Mouse (Mus musculus) left cerebral cortex, adult 2 months (tissue): Measurements from ENCODE around the gene Rpl9-ps1. TPM values are rescaled to one million over a fixed set of nuclear protein-coding genes. Genes with fewer than 3 reads are reported as not detected.

Source experiments
- DNase-seq, 2 experiments: peaks; one replicate each; pipeline ENCODE4 v3.0.0; 2021 to 2022; ENCODE audit warnings: low spot score in 2 of 2, mixed read lengths in 1 of 2; ENCODE audit errors: extremely low spot score in 1 of 2
- H3K27ac ChIP-seq: fragments of 200-600 bp; 2 replicates; pipeline ENCODE4 v1.8.1; 2022
- H3K4me3 ChIP-seq: fragments of 200-600 bp; 2 replicates; pipeline ENCODE4 v1.8.1; 2022
- CTCF ChIP-seq: fragments of 200-600 bp; IDR thresholded peaks from 2 replicates; pipeline ENCODE4 v1.8.1; 2022; ENCODE audit warnings: antibody characterized with exemption, mild to moderate bottlenecking, moderate library complexity
- intact Hi-C: fragments of 180-260 bp; cut with DNase I; formaldehyde crosslinking; loops from one replicate; pipeline ENCODE4 v1.15.1; 2025
- long read RNA-seq, 2 experiments: library from polyadenylated mRNA; stranded (forward); transcript quantifications; one replicate each; pipeline ENCODE4 v2.0.0; 2021; ENCODE audit warnings: borderline mapping rate in 2 of 2
- total RNA-seq, 2 experiments: library from RNA; stranded (reverse); gene quantifications; 2 replicates each; pipeline ENCODE4 v1.2.3; 2021

Rpl9-ps1 gene
- not detected for total RNA-seq
- long read RNA-seq, experiment 1: 0 reads
- long read RNA-seq, experiment 2: 0 reads

GRCm38 (mm10) chr11:83645521-83645920 is at the start of gene Rpl9-ps1:
Gene Rpl9-ps1 (minus strand): TSS chr11:83645621.
- TF ChIP-seq CTCF: no peak
- no peak for DNase-seq
- Histone ChIP-seq H3K4me3 (no peak within 1 kb of the TSS), H3K27ac (no peak within 1 kb of the TSS)
- intact Hi-C loops: no loop called here

GRCm38 (mm10) chr11:83692008-83692407 is 46.6 kb upstream of the Rpl9-ps1 start:
- Histone ChIP-seq H3K27ac (no peak overlapping the region), H3K4me3 (no peak overlapping the region)
- TF ChIP-seq CTCF: no peak
- intact Hi-C loops: no loop called here
- no peak for DNase-seq

DNA sequence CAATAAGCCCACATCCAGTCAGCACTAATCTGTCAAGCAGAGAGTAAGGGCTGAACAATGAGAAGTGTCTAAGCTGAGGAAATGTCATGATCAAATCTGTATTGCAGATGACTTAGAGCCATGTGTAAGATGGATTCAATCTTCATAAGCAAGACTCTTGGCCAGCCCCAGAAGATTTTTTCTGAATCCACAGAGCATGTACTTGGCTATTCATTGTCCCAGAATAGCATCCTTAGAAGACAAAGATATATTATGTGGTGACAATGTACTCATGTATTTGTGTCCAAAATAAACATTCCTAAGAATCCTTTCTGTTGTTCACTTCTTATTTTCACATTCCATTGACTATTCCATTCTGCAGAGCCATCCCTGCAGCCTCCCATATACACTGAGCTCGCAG is 44.5 kb upstream of the Rpl9-ps1 start:
- H3K27ac ChIP-seq: no peak overlapping the region
- H3K4me3 ChIP-seq: no peak overlapping the region
- no peak for DNase-seq
- intact Hi-C loops: no loop called here
- TF ChIP-seq CTCF: no peak

- no peak for DNase-seq
- no peak for TF ChIP-seq CTCF
- Histone ChIP-seq H3K27ac (no peak overlapping the region), H3K4me3 (no peak overlapping the region)
- intact Hi-C loops: no loop called here
These were observed 30.2 kb upstream of the Rpl9-ps1 start for GRCm38 (mm10) chr11:83675665-83676064.

DNA sequence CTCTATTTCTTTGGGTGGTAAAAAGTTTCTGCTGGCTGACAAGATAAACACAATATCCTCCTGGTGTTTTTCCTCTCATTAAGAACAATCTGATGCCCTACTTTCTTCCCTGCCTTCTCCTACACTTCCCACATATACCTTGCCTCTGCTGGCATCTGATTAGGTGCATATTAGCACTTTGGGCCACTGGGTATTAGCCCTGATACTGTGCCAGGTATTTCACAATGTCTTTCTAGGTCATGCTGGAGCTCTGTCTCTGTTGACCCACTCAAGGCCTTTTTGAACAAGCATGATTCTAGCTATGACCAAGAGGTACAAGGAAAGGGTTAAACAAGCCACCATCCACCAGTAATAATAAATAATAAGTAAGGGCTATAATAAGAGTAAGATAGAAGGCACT is 26.3 kb upstream of the Rpl9-ps1 start:
- intact Hi-C loops: no loop called here
- no peak for DNase-seq
- no peak overlapping the region for H3K4me3 ChIP-seq
- H3K27ac ChIP-seq: no peak overlapping the region
- TF ChIP-seq CTCF: no peak

DNA sequence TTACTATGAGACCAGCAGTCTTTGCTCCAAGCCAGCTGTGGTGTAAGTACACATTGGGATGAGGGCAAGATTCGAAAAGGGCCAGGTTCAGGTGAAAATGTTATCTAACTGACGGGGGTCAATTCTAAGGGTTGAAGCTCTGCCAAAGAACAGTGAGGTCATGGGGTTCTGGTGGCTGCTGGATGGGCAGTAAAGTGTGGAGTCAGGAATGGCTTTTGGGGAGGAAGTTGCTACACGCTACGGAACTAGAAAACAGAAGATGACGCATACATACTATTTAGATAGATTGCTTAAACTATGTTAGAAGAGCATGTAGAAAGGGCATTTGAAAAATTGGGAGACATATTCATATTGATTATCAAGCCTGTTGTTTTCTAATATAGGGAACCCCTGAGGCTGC is 18.1 kb upstream of the Rpl9-ps1 start:
- no peak for TF ChIP-seq CTCF
- Histone ChIP-seq H3K27ac (no peak overlapping the region), H3K4me3 (no peak overlapping the region)
- DNase-seq: no peak
- intact Hi-C loops: no loop called here

- Histone ChIP-seq H3K4me3 (no peak within 1 kb of the TSS), H3K27ac (no peak within 1 kb of the TSS)
- TF ChIP-seq CTCF: no peak
- DNase-seq: no peak
- intact Hi-C loops: no loop called here
These were observed 16.8 kb upstream of the Rpl9-ps1 start, which contains the start of gene Ccl4 for GRCm38 (mm10) chr11:83662204-83662603. Gene Ccl4 (plus strand): TSS chr11:83662584.

DNA sequence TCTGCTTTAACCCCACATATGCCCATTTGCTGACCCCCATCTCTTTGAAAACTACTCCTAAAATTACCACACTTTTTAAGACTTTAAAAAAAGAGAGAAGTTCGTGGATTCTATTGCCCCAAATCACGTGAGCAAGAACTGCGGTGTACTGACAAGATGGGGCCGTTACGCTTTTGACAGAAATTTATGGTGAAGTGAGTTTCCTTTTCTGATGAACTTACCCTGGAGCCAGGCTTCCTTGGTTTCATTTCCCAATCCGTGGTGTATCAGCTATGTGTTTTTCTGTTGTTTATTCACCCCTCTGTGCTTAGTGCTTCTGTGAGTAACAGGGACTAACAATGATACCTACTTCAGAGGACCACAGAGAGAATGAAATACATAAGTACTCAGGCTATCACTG is 13.4 kb upstream of the Rpl9-ps1 start:
- intact Hi-C loops: no loop called here
- no peak for DNase-seq
- Histone ChIP-seq H3K27ac (no peak overlapping the region), H3K4me3 (no peak overlapping the region)
- no peak for TF ChIP-seq CTCF

GRCm38 (mm10) chr11:83657508-83657907 is 12.1 kb upstream of the Rpl9-ps1 start:
- DNase-seq: no peak
- intact Hi-C loops: no loop called here
- Histone ChIP-seq H3K4me3 (no peak overlapping the region), H3K27ac (no peak overlapping the region)
- TF ChIP-seq CTCF: no peak

- no peak for TF ChIP-seq CTCF
- Histone ChIP-seq H3K27ac (no peak overlapping the region), H3K4me3 (no peak overlapping the region)
- intact Hi-C loops: no loop called here
- DNase-seq: no peak
These were observed 9.2 kb upstream of the Rpl9-ps1 start for GRCm38 (mm10) chr11:83654606-83655005.

DNA sequence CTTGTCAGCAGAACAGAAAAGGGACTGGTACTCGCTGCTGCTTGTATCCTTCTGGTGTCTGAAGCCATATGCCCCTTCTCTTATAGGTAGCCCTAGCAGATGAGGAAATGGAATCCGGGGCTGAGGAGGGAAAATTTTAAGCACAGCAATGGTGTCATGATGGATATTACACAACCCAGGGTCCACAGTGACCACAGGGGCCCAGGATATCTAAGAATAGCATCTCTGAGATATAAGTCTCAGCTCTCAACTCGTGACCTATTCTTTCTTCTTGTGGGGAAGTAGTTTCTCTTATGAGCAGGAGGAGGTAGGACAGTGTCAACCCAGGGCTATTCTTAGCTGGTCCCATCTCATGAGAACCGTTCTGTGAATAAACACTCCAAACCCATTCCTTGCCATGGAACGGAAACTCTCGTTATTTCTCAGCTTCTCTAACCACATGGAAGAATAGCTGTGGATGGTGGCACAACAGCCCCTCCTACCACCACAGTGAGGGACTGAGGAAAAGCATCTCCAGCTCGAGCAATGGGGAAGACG is 4.0 kb upstream of the Rpl9-ps1 start, which contains the start of gene Ccl3:
Gene Ccl3 (minus strand): TSS at position 51 of the 537 bp plus-strand sequence.
- Histone ChIP-seq H3K27ac (no peak within 1 kb of the TSS), H3K4me3 (no peak within 1 kb of the TSS)
- no peak for DNase-seq
- intact Hi-C loops: no loop called here
- TF ChIP-seq CTCF: no peak

DNA sequence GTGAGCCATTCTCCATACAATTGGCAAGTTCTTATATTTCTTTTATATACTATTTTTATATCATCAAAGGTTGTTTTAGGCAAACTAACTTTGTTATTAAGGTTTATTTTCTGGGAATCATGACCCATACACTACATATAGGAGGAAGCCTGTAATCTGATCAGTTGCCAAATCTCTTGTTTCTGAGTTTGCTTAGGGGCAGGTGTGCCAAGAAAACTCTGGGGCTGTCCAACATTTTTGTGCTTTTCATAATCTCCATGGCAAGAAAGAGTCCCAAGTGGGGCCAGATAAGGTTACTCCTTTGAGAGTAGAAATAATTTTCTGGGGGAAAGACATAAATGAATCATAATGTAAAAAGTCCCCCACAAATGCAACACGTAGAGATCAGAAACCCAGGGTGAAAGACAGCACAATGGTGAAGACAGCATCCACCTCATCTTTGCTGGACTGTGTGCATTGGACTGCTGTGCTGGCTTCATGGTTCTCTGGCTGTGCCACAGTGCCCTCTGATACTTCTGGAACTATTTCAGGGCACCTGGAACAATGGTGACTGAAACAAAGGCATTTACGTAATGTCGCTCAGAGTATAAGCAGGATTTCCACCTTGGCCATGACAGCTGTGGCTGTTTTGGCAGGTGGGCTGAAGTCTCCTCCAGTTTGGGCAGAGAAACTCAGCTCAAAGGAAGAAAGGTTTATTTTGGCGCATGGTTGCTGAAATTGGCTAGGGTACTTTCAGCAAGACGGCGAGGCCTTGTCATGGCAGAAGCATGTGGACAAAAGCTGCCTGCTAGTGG is 1.1 kb upstream of the Rpl9-ps1 start:
- no peak for DNase-seq
- no peak overlapping the region for H3K27ac ChIP-seq
- intact Hi-C loops: no loop called here
- no peak for TF ChIP-seq CTCF
- H3K4me3 ChIP-seq: no peak overlapping the region

DNA sequence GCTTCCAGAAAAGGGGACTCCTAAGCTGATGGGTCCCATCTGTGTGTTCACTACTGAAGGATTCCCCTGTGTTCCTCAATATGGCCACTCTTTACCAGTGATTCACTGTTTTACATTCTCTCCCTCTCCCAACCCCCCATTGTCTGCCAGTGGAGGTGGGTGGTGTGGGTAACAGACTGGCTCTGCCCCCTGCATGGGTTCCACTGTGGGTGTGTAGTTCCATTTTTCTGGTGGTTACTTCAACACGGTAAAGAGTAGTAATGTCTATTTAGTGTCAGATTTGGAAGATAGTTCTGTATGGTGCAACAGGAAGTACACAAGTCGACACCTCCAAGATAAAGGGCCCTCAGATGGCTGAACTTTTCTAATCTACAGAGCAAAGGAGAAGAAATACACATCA is 4.2 kb downstream of the Rpl9-ps1 start:
- DNase-seq: no peak
- Histone ChIP-seq H3K4me3 (no peak overlapping the region), H3K27ac (no peak overlapping the region)
- intact Hi-C loops: no loop called here
- TF ChIP-seq CTCF: no peak
